Mouse (Mus musculus) ES-Bruce4 (cell line): ENCODE results near the gene Patl2.

Experiments used
- CTCF ChIP-seq: IDR thresholded peaks from one replicate; pipeline ENCODE4 v1.8.1; 2011; ENCODE audit warnings: low read depth, low read length
- POLR2A ChIP-seq: IDR thresholded peaks from one replicate; pipeline ENCODE4 v1.8.1; 2011; ENCODE audit warnings: low read length; ENCODE audit not compliant: insufficient read depth

DNA sequence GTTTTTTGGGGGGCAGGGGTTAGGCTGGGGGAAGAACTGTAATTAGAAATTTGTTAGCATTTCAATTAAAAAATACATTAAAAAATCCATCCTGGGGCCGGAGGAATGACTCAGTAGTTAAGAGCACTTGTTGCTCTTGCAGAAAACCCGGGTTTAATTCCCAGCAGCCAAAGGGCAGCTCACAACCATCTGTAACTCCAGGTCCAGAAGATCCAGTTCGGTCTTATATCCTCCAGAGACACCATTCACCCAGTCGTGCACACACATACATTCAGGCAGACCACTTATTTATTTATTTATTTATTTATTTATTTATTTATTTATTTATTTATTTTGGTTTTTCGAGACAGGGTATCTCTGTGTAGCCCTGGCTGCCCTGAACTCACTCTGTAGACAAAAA is 47.4 kb upstream of the Patl2 start:
- TF ChIP-seq CTCF: no peak
- no peak for TF ChIP-seq POLR2A
